Mouse (Mus musculus): ENCODE results near the gene Emilin2.

GRCm38 (mm10) chr17:71248963-71249362 lies 62.8 kb downstream of the Emilin2 start:
- no peak for TF ChIP-seq GATA1 (IDR thresholded peaks at IDR 0.05; ENCODE audit: low read length)
- TF ChIP-seq TAL1 (IDR thresholded peaks at IDR 0.05; ENCODE audit: low read length) = no peak
